Mouse (Mus musculus) frontal cortex, adult (tissue): ENCODE data around the gene Gbp8.
"Not testable (repeated sequence)": the region's sequence is repeated elsewhere in the genome, so short reads cannot be mapped to it uniquely, and the experiment has no call there.

ENCODE experiments used
- ATAC-seq: cut with Nextera tagmentation; 2 replicates; pipeline ENCODE4 v1.9.2; 2017; ENCODE audit warnings: mild to moderate bottlenecking, moderate library complexity, mixed read lengths; ENCODE audit not compliant: low TSS enrichment

Gbp8 gene

GRCm38 (mm10) chr5:105139409-105140088, at the start of gene Gbp8, which contains the start of the genes Gbp9 and Gbp4:
Gene Gbp8 (minus strand): TSS chr5:105139540.
Gene Gbp9 (minus strand): TSS chr5:105139539.
Gene Gbp4 (minus strand): TSS chr5:105139586.
- not testable (repeated sequence) for ATAC-seq

- ATAC-seq, result no peak
Observed at GRCm38 (mm10) chr5:105181446-105181845, 42.1 kb upstream of the Gbp8 start.

GRCm38 (mm10) chr5:105156582-105156981, 17.2 kb upstream of the Gbp8 start:
- no peak for ATAC-seq

- no peak for ATAC-seq
Observed at GRCm38 (mm10) chr5:105154049-105154448, 14.7 kb upstream of the Gbp8 start.

- ATAC-seq, result not testable (repeated sequence)
Observed at GRCm38 (mm10) chr5:105148062-105148461, 8.7 kb upstream of the Gbp8 start.

- ATAC-seq, result no peak
Observed at GRCm38 (mm10) chr5:105146447-105146846, 7.1 kb upstream of the Gbp8 start.

- not testable (repeated sequence) for ATAC-seq
Observed at GRCm38 (mm10) chr5:105145731-105146130, 6.4 kb upstream of the Gbp8 start.

- ATAC-seq, result not testable (repeated sequence)
Observed at GRCm38 (mm10) chr5:105140089-105140810, 910 bp upstream of the Gbp8 start.

- no peak for ATAC-seq
Observed at GRCm38 (mm10) chr5:105138906-105139305, 434 bp downstream of the Gbp8 start.

- ATAC-seq, result not testable (repeated sequence)
Observed at GRCm38 (mm10) chr5:105136706-105137304, 2.5 kb downstream of the Gbp8 start.

- not testable (repeated sequence) for ATAC-seq
Observed at GRCm38 (mm10) chr5:105121731-105122130, 17.6 kb downstream of the Gbp8 start.

GRCm38 (mm10) chr5:105115740-105116139, 23.6 kb downstream of the Gbp8 start:
- no peak for ATAC-seq

GRCm38 (mm10) chr5:105114696-105115095, 24.6 kb downstream of the Gbp8 start:
- no peak for ATAC-seq

- no peak for ATAC-seq
Observed at GRCm38 (mm10) chr5:105113656-105114055, 25.7 kb downstream of the Gbp8 start.

- not testable (repeated sequence) for ATAC-seq
Observed at GRCm38 (mm10) chr5:105110271-105110852, 29.0 kb downstream of the Gbp8 start.

GRCm38 (mm10) chr5:105109775-105110174, 29.6 kb downstream of the Gbp8 start:
- ATAC-seq, result not testable (repeated sequence)

GRCm38 (mm10) chr5:105105689-105106088, 33.7 kb downstream of the Gbp8 start:
- not testable (repeated sequence) for ATAC-seq

- no peak for ATAC-seq
Observed at GRCm38 (mm10) chr5:105081900-105082299, 57.4 kb downstream of the Gbp8 start.

- ATAC-seq, result not testable (repeated sequence)
Observed at GRCm38 (mm10) chr5:105068356-105068755, 71.0 kb downstream of the Gbp8 start.

- ATAC-seq, result not testable (repeated sequence)
Observed at GRCm38 (mm10) chr5:105064443-105064842, 74.9 kb downstream of the Gbp8 start.

- no peak for ATAC-seq
Observed at GRCm38 (mm10) chr5:105063321-105063720, 76.0 kb downstream of the Gbp8 start.

- not testable (repeated sequence) for ATAC-seq
Observed at GRCm38 (mm10) chr5:105062403-105062802, 76.9 kb downstream of the Gbp8 start.
